Mouse (Mus musculus): Measurements from ENCODE around the gene Braf. TPM values are rescaled to one million over a fixed set of nuclear protein-coding genes. Genes with fewer than 3 reads are reported as not detected.

The Braf gene
- total RNA-seq, 2 experiments from 2014 or later, result 43.2 to 46.1 TPM

- no peak for DNase-seq (ENCODE audit: low spot score in 2 of 2)
These were observed 115.1 kb downstream of the Braf start for GRCm38 (mm10) chr6:39610207-39610606.

GRCm38 (mm10) chr6:39607365-39607764 lies 117.9 kb downstream of the Braf start:
- DNase-seq (ENCODE audit: low spot score in 2 of 2), result no peak

GRCm38 (mm10) chr6:39606862-39607261 lies 118.4 kb downstream of the Braf start:
- DNase-seq (ENCODE audit: low spot score in 2 of 2), result no peak

- DNase-seq (ENCODE audit: low spot score in 2 of 2), result no peak
These were observed 119.2 kb downstream of the Braf start for GRCm38 (mm10) chr6:39606056-39606455.

GRCm38 (mm10) chr6:39604565-39604964 lies 120.7 kb downstream of the Braf start:
- DNase-seq (ENCODE audit: low spot score in 2 of 2), result no peak

GRCm38 (mm10) chr6:39601828-39602227 lies 123.4 kb downstream of the Braf start:
- DNase-seq (ENCODE audit: low spot score in 2 of 2), result no peak

- DNase-seq (ENCODE audit: low spot score in 2 of 2), result no peak
These were observed 124.4 kb downstream of the Braf start for GRCm38 (mm10) chr6:39600851-39601250.

- peak; percentile 77 to 85 for DNase-seq (ENCODE audit: low spot score in 2 of 2)
These were observed 132.7 kb downstream of the Braf start, which contains the start of gene Ndufb2 for GRCm38 (mm10) chr6:39592401-39593214. TSS of gene Ndufb2 (plus strand) at chr6:39592574.

- DNase-seq (ENCODE audit: low spot score in 2 of 2), result no peak
These were observed 133.8 kb downstream of the Braf start for GRCm38 (mm10) chr6:39591481-39591880.

GRCm38 (mm10) chr6:39585517-39585916 lies 139.7 kb downstream of the Braf start, which contains the start of gene Gm42420:
TSS of gene Gm42420 (plus strand) at chr6:39585753.
- DNase-seq (ENCODE audit: low spot score in 2 of 2), result no peak

- DNase-seq (ENCODE audit: low spot score in 2 of 2), result no peak
These were observed 144.0 kb downstream of the Braf start for GRCm38 (mm10) chr6:39581087-39581784.

GRCm38 (mm10) chr6:39580558-39580957 lies 144.7 kb downstream of the Braf start:
- no peak for DNase-seq (ENCODE audit: low spot score in 2 of 2)

- DNase-seq (ENCODE audit: low spot score in 2 of 2), result no peak
These were observed 145.7 kb downstream of the Braf start for GRCm38 (mm10) chr6:39579552-39579951.

- DNase-seq (ENCODE audit: low spot score in 2 of 2), result no peak
These were observed 150.3 kb downstream of the Braf start for GRCm38 (mm10) chr6:39574951-39575350.

- DNase-seq (ENCODE audit: low spot score in 2 of 2), result peak in 1 of 2 experiments; percentile 12
These were observed 150.8 kb downstream of the Braf start for GRCm38 (mm10) chr6:39574555-39574869.

- DNase-seq (ENCODE audit: low spot score in 2 of 2), result peak; percentile 52 to 58
These were observed 151.3 kb downstream of the Braf start, which contains the start of gene Adck2 for GRCm38 (mm10) chr6:39573791-39574554. TSS of gene Adck2 (plus strand) at chr6:39573873.

GRCm38 (mm10) chr6:39570426-39570825 lies 154.8 kb downstream of the Braf start:
- DNase-seq (ENCODE audit: low spot score in 2 of 2), result no peak

GRCm38 (mm10) chr6:39567528-39567927 lies 157.7 kb downstream of the Braf start:
- no peak for DNase-seq (ENCODE audit: low spot score in 2 of 2)

- DNase-seq (ENCODE audit: low spot score in 2 of 2), result peak in 1 of 2 experiments; percentile 60
These were observed 162.9 kb downstream of the Braf start for GRCm38 (mm10) chr6:39562166-39563015.

GRCm38 (mm10) chr6:39559276-39559939 lies 165.9 kb downstream of the Braf start:
- no peak for DNase-seq (ENCODE audit: low spot score in 2 of 2)

All from adrenal gland, postnatal 4 days (tissue).